Mouse (Mus musculus): ENCODE measurements at regions not wholly inside any gene's neighbourhood (a gene's known extent, or its start where the extent isn't known, plus 50 kb on each side); places are given as distances from the start of the nearest gene placed in this dataset.
A peak's percentile ranks its signal among the peaks of the same experiment; 100 is the strongest.

GRCm38 (mm10) chr2:147895691-147896090, 151.1 kb downstream of the Foxa2 start:
- TF ChIP-seq CTCF (IDR thresholded peaks at IDR 0.05; ENCODE audit: low read depth) (peak; percentile 86), EP300 (IDR thresholded peaks at IDR 0.05; ENCODE audit: low read depth) (no peak)
